Mouse (Mus musculus) cerebellum, adult 2 months (tissue): ENCODE data around the gene Lrmda.

ENCODE experiments used
- CTCF ChIP-seq: fragments of 200-500 bp; IDR thresholded peaks from 2 replicates; pipeline ENCODE4 v1.5.1; 2011; ENCODE audit warnings: low read depth, mild to moderate bottlenecking, control low read depth, low read length, moderate library complexity, borderline replicate concordance; ENCODE audit not compliant: insufficient read depth
- POLR2A ChIP-seq: fragments of 200-500 bp; IDR thresholded peaks from 2 replicates; pipeline ENCODE4 v1.6.1; 2011; ENCODE audit warnings: low read length, control low read depth, borderline replicate concordance; ENCODE audit not compliant: insufficient read depth

DNA sequence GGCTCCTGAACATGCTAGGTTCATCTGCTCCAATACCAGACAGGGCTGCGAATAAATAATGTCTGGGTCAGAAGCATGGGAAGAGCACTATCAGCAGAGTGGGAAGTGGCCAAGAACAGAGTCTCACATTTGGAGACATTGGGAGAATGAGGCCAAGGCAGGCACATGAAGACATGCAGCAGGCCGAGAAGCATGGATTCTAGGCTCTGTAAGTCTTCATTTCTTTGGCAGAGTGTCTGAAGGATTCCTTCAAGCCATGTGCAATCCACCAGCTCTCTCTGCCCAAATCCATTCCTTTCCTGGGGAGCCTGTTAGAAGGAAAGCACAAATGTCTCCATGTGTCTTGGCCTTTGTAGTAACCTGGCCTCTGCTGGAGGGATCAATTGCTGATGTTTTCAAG lies 902.3 kb downstream of the Lrmda start:
- TF ChIP-seq CTCF: no peak
- no peak for TF ChIP-seq POLR2A
